Mouse (Mus musculus): ENCODE data around the gene Crmp1. TPM values are rescaled to one million over a fixed set of nuclear protein-coding genes. Genes with fewer than 3 reads are reported as not detected.

The Crmp1 gene
- polyA plus RNA-seq, 1 experiment, result 0.11 TPM

GRCm38 (mm10) chr5:37243169-37243886, 1.6 kb downstream of the Crmp1 start:
- peak; percentile 73 for TF ChIP-seq REST (IDR thresholded peaks at IDR 0.05; ENCODE audit: insufficient read depth, insufficient read length)
- TF ChIP-seq E2F4 (IDR thresholded peaks at IDR 0.05; ENCODE audit: insufficient read depth), result no peak
- H3K79me2 ChIP-seq (ENCODE audit: control insufficient read depth, insufficient read depth), result no peaks in the 10 kb centered on the region
- H3ac ChIP-seq (ENCODE audit: control insufficient read depth, insufficient read length), result no peak overlapping the region
- no peaks in the 10 kb centered on the region for H3K36me3 ChIP-seq (ENCODE audit: control insufficient read depth, insufficient read depth)
- H3K4me3 ChIP-seq, result no peak overlapping the region
- H3K27me3 ChIP-seq (ENCODE audit: control insufficient read depth, insufficient read depth, insufficient read length), result peaks cover 18% of the 10 kb centered on the region
- no peak overlapping the region for H3K4me2 ChIP-seq (ENCODE audit: low read depth)

DNA sequence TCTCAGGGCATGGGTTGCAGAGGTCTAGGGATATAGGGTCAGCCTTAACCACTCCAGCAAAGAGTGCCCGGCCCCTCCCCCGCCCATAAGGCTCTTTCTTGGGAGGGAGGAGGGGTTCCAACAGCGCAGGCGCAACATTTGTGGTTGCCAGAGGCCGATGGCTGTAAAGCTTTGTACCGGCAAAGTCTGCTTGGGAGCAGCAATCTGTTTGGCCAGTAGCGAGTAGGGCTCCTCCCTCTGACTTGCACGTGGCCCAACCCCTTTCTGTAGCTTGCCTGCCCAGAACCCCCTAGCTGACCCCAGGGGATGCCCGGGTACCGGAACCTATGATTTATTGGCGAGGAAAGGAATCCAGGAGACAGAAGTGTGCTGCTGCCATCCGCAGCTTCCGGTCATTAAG, 2.4 kb downstream of the Crmp1 start:
- H3K4me3 ChIP-seq, result no peak overlapping the region
- TF ChIP-seq MYOG (IDR thresholded peaks at IDR 0.05; ENCODE audit: control insufficient read depth in 1 of 3, insufficient read depth in 1 of 3, insufficient read length in 2 of 3, low read depth in 2 of 3) (no peak), REST (IDR thresholded peaks at IDR 0.05; ENCODE audit: insufficient read depth, insufficient read length) (no peak), TCF3 (IDR thresholded peaks at IDR 0.05; ENCODE audit: insufficient read length, low read depth) (no peak), MYOD1 (IDR thresholded peaks at IDR 0.05; ENCODE audit: control insufficient read depth in 1 of 3, insufficient read length in 2 of 3, low read depth in 2 of 3) (no peak), MAX (IDR thresholded peaks at IDR 0.05; ENCODE audit: low read depth) (no peak), E2F4 (IDR thresholded peaks at IDR 0.05; ENCODE audit: insufficient read depth) (no peak), CEBPB (IDR thresholded peaks at IDR 0.05; ENCODE audit: insufficient read depth, poor library complexity, severe bottlenecking) (no peak), SRF (IDR thresholded peaks at IDR 0.05; ENCODE audit: control insufficient read depth, insufficient read length, low read depth) (no peak), POLR2AphosphoS2 (IDR thresholded peaks at IDR 0.05; ENCODE audit: insufficient read length, low read depth) (no peak), TCF12 (IDR thresholded peaks at IDR 0.05; ENCODE audit: insufficient read depth, poor library complexity, severe bottlenecking) (no peak), POLR2A (IDR thresholded peaks at IDR 0.05; ENCODE audit: insufficient read length, low read depth) (no peak), USF1 (IDR thresholded peaks at IDR 0.05; ENCODE audit: low read depth) (no peak)
- H3K36me3 ChIP-seq (ENCODE audit: control insufficient read depth, insufficient read depth), result no peaks in the 10 kb centered on the region
- H3K27me3 ChIP-seq (ENCODE audit: control insufficient read depth, insufficient read depth, insufficient read length), result peaks cover 18% of the 10 kb centered on the region
- no peak overlapping the region for H3K4me2 ChIP-seq (ENCODE audit: low read depth)
- H3K79me2 ChIP-seq (ENCODE audit: control insufficient read depth, insufficient read depth), result no peaks in the 10 kb centered on the region
- no peak overlapping the region for H3ac ChIP-seq (ENCODE audit: control insufficient read depth, insufficient read length)

- Histone ChIP-seq H3K4me3 (no peak overlapping the region), H3K79me2 (ENCODE audit: control insufficient read depth, insufficient read depth) (no peaks in the 10 kb centered on the region), H3ac (ENCODE audit: control insufficient read depth, insufficient read length) (no peak overlapping the region), H3K27me3 (ENCODE audit: control insufficient read depth, insufficient read depth, insufficient read length) (peaks cover 18% of the 10 kb centered on the region), H3K4me2 (ENCODE audit: low read depth) (no peak overlapping the region), H3K36me3 (ENCODE audit: control insufficient read depth, insufficient read depth) (no peaks in the 10 kb centered on the region)
- TF ChIP-seq TCF3 (IDR thresholded peaks at IDR 0.05; ENCODE audit: insufficient read length, low read depth), result no peak
Observed at GRCm38 (mm10) chr5:37244666-37245242, 3.0 kb downstream of the Crmp1 start.

- H3ac ChIP-seq (ENCODE audit: control insufficient read depth, insufficient read length), result no peak overlapping the region
- TF ChIP-seq REST (IDR thresholded peaks at IDR 0.05; ENCODE audit: insufficient read depth, insufficient read length) (no peak), USF1 (IDR thresholded peaks at IDR 0.05; ENCODE audit: low read depth) (no peak), E2F4 (IDR thresholded peaks at IDR 0.05; ENCODE audit: insufficient read depth) (no peak)
- H3K79me2 ChIP-seq (ENCODE audit: control insufficient read depth, insufficient read depth), result no peaks in the 10 kb centered on the region
- no peak overlapping the region for H3K4me3 ChIP-seq
- H3K4me2 ChIP-seq (ENCODE audit: low read depth), result no peak overlapping the region
- H3K36me3 ChIP-seq (ENCODE audit: control insufficient read depth, insufficient read depth), result no peaks in the 10 kb centered on the region
- peaks cover 18% of the 10 kb centered on the region for H3K27me3 ChIP-seq (ENCODE audit: control insufficient read depth, insufficient read depth, insufficient read length)
Observed at GRCm38 (mm10) chr5:37245651-37246050, 3.9 kb downstream of the Crmp1 start.

GRCm38 (mm10) chr5:37246138-37246910, 4.6 kb downstream of the Crmp1 start:
- TF ChIP-seq MYOD1 (IDR thresholded peaks at IDR 0.05; ENCODE audit: control insufficient read depth in 1 of 3, insufficient read length in 2 of 3, low read depth in 2 of 3) (no peak), MYOG (IDR thresholded peaks at IDR 0.05; ENCODE audit: control insufficient read depth in 1 of 3, insufficient read depth in 1 of 3, insufficient read length in 2 of 3, low read depth in 2 of 3) (no peak), SRF (IDR thresholded peaks at IDR 0.05; ENCODE audit: control insufficient read depth, insufficient read length, low read depth) (no peak), CEBPB (IDR thresholded peaks at IDR 0.05; ENCODE audit: insufficient read depth, poor library complexity, severe bottlenecking) (no peak), POLR2AphosphoS2 (IDR thresholded peaks at IDR 0.05; ENCODE audit: insufficient read length, low read depth) (no peak), REST (IDR thresholded peaks at IDR 0.05; ENCODE audit: insufficient read depth, insufficient read length) (no peak)
- no peak overlapping the region for H3K4me3 ChIP-seq
- H3ac ChIP-seq (ENCODE audit: control insufficient read depth, insufficient read length), result no peak overlapping the region
- H3K4me2 ChIP-seq (ENCODE audit: low read depth), result no peak overlapping the region
- no peaks in the 10 kb centered on the region for H3K79me2 ChIP-seq (ENCODE audit: control insufficient read depth, insufficient read depth)
- no peaks in the 10 kb centered on the region for H3K36me3 ChIP-seq (ENCODE audit: control insufficient read depth, insufficient read depth)
- H3K27me3 ChIP-seq (ENCODE audit: control insufficient read depth, insufficient read depth, insufficient read length), result peaks cover 18% of the 10 kb centered on the region
